Mouse (Mus musculus): ENCODE results near the gene Taf3. TPM values are rescaled to one million over a fixed set of nuclear protein-coding genes. Genes with fewer than 3 reads are reported as not detected.

Gene Taf3
- polyA plus RNA-seq, 1 experiment, result 6.9 TPM

DNA sequence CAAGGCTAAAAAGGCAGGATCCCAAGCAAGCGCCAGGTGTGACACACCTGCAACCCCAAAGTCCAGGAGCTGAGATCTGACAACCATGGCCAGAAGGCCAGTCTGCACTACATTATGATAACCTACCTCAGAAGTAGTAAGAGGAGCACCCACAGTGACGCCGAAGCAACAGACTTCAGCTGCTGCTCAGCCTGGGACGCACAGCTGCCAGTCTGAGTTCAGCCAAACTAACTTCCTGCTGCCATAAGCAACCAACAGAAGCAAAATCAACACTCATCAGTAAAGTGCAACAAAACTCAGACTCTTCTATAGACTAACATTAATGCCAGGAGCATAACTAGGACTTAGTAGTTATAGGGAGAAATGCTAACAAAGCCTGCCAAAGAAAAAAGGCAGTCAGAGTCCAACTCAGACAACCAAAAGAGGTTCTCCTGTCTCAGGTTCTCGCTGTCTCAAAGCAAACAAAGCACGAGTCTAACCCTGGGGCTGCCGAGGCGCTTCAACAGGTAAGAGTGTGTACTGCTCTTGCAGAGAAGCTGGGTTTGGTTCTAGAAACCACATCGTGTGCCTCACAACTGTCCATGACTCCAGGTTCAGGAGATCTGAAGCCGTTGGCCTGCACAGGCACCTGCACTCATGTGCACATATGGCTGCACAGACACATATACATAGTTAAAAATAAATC is 33.3 kb downstream of the Taf3 start:
- H3K27ac ChIP-seq (ENCODE audit: insufficient read depth, low read depth, low read length), result no peak overlapping the region
- 62% methylated on average over 10 of the region's 10 CpGs for WGBS
- H3K4me3 ChIP-seq (ENCODE audit: low read depth, low read length), result no peak overlapping the region
- no peaks in the 10 kb centered on the region for H3K4me1 ChIP-seq (ENCODE audit: control insufficient read depth, insufficient read depth, insufficient read length, low read length)
- H3K36me3 ChIP-seq (ENCODE audit: control insufficient read depth, insufficient read depth, low read length), result no peaks in the 10 kb centered on the region
- no peaks in the 10 kb centered on the region for H3K27me3 ChIP-seq (ENCODE audit: control insufficient read depth, insufficient read depth, low read length)
- TF ChIP-seq CTCF (IDR thresholded peaks at IDR 0.05; ENCODE audit: extremely low read depth, insufficient read length, insufficient replicate concordance, low read depth, low read length) (no peak), POLR2A (IDR thresholded peaks at IDR 0.05; ENCODE audit: low read depth, low read length) (no peak)

DNA sequence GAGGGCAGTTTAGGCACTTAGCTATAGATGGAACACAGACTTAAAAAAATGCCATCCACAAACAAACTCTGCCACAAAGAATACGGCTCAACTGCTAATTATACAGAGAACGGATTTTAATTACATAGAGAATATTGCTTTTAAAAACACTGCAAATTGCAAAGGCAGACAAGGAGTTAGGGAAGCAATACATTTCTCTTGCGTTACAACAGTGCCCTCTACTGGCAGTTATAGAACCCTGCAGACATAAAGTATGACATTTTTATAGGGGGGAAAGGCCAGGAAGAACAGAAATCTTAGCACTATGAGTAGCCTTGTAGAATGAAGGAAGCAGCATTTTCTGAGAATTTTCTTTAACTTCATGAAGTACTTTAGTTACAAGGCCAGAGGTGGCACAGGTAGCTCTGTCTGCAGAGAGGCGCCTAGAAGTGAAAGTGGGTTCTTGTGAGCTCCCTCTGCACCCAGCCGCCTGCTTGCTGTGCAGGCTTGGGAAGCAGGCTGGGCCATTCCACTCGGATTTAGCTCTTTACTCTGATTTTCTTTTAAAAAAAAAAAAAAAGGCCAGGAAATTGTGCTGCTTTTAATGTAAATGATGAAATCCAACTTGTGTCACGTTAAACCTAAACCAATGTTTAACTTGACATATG is 38.0 kb downstream of the Taf3 start:
- Histone ChIP-seq H3K27ac (ENCODE audit: insufficient read depth, low read depth, low read length) (no peak overlapping the region), H3K27me3 (ENCODE audit: control insufficient read depth, insufficient read depth, low read length) (no peaks in the 10 kb centered on the region), H3K4me1 (ENCODE audit: control insufficient read depth, insufficient read depth, insufficient read length, low read length) (no peaks in the 10 kb centered on the region), H3K36me3 (ENCODE audit: control insufficient read depth, insufficient read depth, low read length) (no peaks in the 10 kb centered on the region), H3K4me3 (ENCODE audit: low read depth, low read length) (no peak overlapping the region)
- 53% methylated on average over 7 of the region's 7 CpGs for WGBS
- TF ChIP-seq CTCF (IDR thresholded peaks at IDR 0.05; ENCODE audit: extremely low read depth, insufficient read length, insufficient replicate concordance, low read depth, low read length) (no peak), POLR2A (IDR thresholded peaks at IDR 0.05; ENCODE audit: low read depth, low read length) (no peak)

DNA sequence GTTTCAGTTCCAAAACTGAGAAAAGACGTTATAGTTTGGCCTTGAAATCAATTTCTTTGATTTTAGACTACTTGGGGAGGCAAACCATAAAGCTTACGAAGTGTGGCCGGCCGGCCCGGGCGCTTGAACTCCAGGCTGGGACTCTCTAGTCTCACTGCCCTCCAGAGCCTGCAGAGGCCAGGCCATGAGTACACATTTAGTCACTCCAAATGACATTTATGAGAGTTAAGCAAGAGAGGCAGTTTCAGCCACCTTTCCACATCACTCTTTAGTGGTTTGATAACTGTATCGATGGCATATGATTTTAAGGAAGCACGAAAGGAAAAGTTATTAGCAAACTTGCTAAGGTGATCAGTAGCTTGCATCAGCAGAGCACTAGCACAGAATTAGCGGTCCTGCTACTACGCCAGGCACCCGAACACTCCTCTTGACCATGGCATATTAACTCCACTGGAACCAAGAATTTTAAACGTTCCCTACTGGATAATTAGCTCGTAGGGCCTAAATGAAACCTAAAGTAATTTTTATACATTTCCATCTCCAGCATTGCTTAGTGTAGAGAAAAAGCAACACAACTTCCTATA is 38.6 kb downstream of the Taf3 start:
- no peaks in the 10 kb centered on the region for H3K27me3 ChIP-seq (ENCODE audit: control insufficient read depth, insufficient read depth, low read length)
- no peaks in the 10 kb centered on the region for H3K36me3 ChIP-seq (ENCODE audit: control insufficient read depth, insufficient read depth, low read length)
- TF ChIP-seq CTCF (IDR thresholded peaks at IDR 0.05; ENCODE audit: extremely low read depth, insufficient read length, insufficient replicate concordance, low read depth, low read length), result no peak
- no peak for TF ChIP-seq POLR2A (IDR thresholded peaks at IDR 0.05; ENCODE audit: low read depth, low read length)
- H3K4me3 ChIP-seq (ENCODE audit: low read depth, low read length), result no peak overlapping the region
- H3K27ac ChIP-seq (ENCODE audit: insufficient read depth, low read depth, low read length), result no peak overlapping the region
- H3K4me1 ChIP-seq (ENCODE audit: control insufficient read depth, insufficient read depth, insufficient read length, low read length), result no peaks in the 10 kb centered on the region
- WGBS, result 88% methylated on average over 13 of the region's 13 CpGs

DNA sequence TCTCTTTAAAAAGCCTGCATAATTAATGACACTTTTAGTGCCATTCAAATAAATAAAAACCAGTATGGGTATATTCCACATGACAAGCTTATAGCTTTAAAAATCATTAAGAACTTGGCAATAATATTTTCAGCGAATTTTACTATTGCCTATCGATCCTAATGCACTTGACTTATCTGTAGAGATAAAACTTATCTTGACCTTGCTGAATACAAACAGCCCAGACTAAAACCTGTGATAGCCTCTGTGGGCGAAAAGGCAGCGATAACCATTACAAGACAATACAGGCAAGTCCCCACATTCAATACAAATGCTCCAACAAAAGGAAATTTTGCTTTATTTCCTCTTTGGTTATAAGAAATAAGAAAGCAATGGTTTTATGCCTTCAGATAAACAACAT is 39.8 kb downstream of the Taf3 start:
- Histone ChIP-seq H3K36me3 (ENCODE audit: control insufficient read depth, insufficient read depth, low read length) (no peaks in the 10 kb centered on the region), H3K27me3 (ENCODE audit: control insufficient read depth, insufficient read depth, low read length) (no peaks in the 10 kb centered on the region), H3K27ac (ENCODE audit: insufficient read depth, low read depth, low read length) (no peak overlapping the region), H3K4me1 (ENCODE audit: control insufficient read depth, insufficient read depth, insufficient read length, low read length) (no peaks in the 10 kb centered on the region), H3K4me3 (ENCODE audit: low read depth, low read length) (no peak overlapping the region)
- no peak for TF ChIP-seq POLR2A (IDR thresholded peaks at IDR 0.05; ENCODE audit: low read depth, low read length)
- 22% methylated on average over 4 of the region's 4 CpGs for WGBS

- WGBS, result 90% methylated on average over 8 of the region's 8 CpGs
- no peak overlapping the region for H3K4me3 ChIP-seq (ENCODE audit: low read depth, low read length)
- no peak overlapping the region for H3K27ac ChIP-seq (ENCODE audit: insufficient read depth, low read depth, low read length)
- no peaks in the 10 kb centered on the region for H3K4me1 ChIP-seq (ENCODE audit: control insufficient read depth, insufficient read depth, insufficient read length, low read length)
- no peaks in the 10 kb centered on the region for H3K36me3 ChIP-seq (ENCODE audit: control insufficient read depth, insufficient read depth, low read length)
- H3K27me3 ChIP-seq (ENCODE audit: control insufficient read depth, insufficient read depth, low read length), result no peaks in the 10 kb centered on the region
- TF ChIP-seq CTCF (IDR thresholded peaks at IDR 0.05; ENCODE audit: extremely low read depth, insufficient read length, insufficient replicate concordance, low read depth, low read length) (no peak), POLR2A (IDR thresholded peaks at IDR 0.05; ENCODE audit: low read depth, low read length) (no peak)
Measured at GRCm38 (mm10) chr2:10004960-10005621, 43.3 kb downstream of the Taf3 start.

DNA sequence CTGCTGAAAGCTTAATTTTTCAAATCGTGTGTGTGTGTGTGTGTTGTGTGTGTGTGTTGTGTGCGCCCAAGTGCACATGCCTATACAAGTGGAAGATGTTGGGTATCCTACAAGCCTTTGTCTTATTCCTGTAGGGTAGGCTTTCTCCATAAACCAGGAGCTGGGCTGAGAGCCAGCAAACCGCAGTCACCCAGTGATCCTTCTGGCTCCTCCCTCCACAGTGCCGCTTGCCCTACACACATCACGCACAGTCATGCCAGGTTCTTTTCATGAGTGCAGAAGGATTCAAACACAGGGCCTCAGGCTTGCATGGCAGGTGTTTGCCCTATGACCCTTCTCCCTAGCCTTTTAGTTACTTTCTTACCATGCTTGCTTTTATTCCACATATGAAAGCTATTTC is 45.0 kb downstream of the Taf3 start:
- TF ChIP-seq POLR2A (IDR thresholded peaks at IDR 0.05; ENCODE audit: low read depth, low read length) (no peak), CTCF (IDR thresholded peaks at IDR 0.05; ENCODE audit: extremely low read depth, insufficient read length, insufficient replicate concordance, low read depth, low read length) (no peak)
- H3K36me3 ChIP-seq (ENCODE audit: control insufficient read depth, insufficient read depth, low read length), result no peaks in the 10 kb centered on the region
- H3K27me3 ChIP-seq (ENCODE audit: control insufficient read depth, insufficient read depth, low read length), result no peaks in the 10 kb centered on the region
- no peak overlapping the region for H3K4me3 ChIP-seq (ENCODE audit: low read depth, low read length)
- no peak overlapping the region for H3K27ac ChIP-seq (ENCODE audit: insufficient read depth, low read depth, low read length)
- H3K4me1 ChIP-seq (ENCODE audit: control insufficient read depth, insufficient read depth, insufficient read length, low read length), result no peaks in the 10 kb centered on the region
- 63% methylated on average over 5 of the region's 5 CpGs for WGBS

GRCm38 (mm10) chr2:10001591-10001990 is 46.8 kb downstream of the Taf3 start:
- H3K4me1 ChIP-seq (ENCODE audit: control insufficient read depth, insufficient read depth, insufficient read length, low read length), result no peaks in the 10 kb centered on the region
- TF ChIP-seq CTCF (IDR thresholded peaks at IDR 0.05; ENCODE audit: extremely low read depth, insufficient read length, insufficient replicate concordance, low read depth, low read length) (no peak), POLR2A (IDR thresholded peaks at IDR 0.05; ENCODE audit: low read depth, low read length) (no peak)
- H3K36me3 ChIP-seq (ENCODE audit: control insufficient read depth, insufficient read depth, low read length), result no peaks in the 10 kb centered on the region
- no peaks in the 10 kb centered on the region for H3K27me3 ChIP-seq (ENCODE audit: control insufficient read depth, insufficient read depth, low read length)
- 79% methylated on average over 2 of the region's 2 CpGs for WGBS
- H3K4me3 ChIP-seq (ENCODE audit: low read depth, low read length), result no peak overlapping the region
- no peak overlapping the region for H3K27ac ChIP-seq (ENCODE audit: insufficient read depth, low read depth, low read length)
